Mouse (Mus musculus): Measurements from ENCODE around the gene Nrarp. TPM values are rescaled to one million over a fixed set of nuclear protein-coding genes. Genes with fewer than 3 reads are reported as not detected.

The Nrarp gene
- polyA plus RNA-seq, 1 experiment from 2014 or later = 16.8 TPM

Other genes with a start within 250 kb of the Nrarp start
- gene Arrdc1, start 245.5 kb upstream of the Nrarp start, polyA plus RNA-seq (2015; fragmentation: Nextera tagmentation; extraction: Ambion mirVana) = 43.9 and 46.8 TPM in 2 replicates
- gene Zmynd19, start 231.0 kb upstream of the Nrarp start, polyA plus RNA-seq (2015; fragmentation: Nextera tagmentation; extraction: Ambion mirVana) = 21.3 and 26.2 TPM in 2 replicates
- 38.6 and 41.7 TPM in 2 replicates for gene Dph7, start 218.4 kb upstream of the Nrarp start, polyA plus RNA-seq (2015; fragmentation: Nextera tagmentation; extraction: Ambion mirVana)
- 167 and 179 TPM in 2 replicates for gene Mrpl41, start 205.7 kb upstream of the Nrarp start, polyA plus RNA-seq (2015; fragmentation: Nextera tagmentation; extraction: Ambion mirVana)
- 2.8 and 5.0 TPM in 2 replicates for gene Pnpla7, start 204.7 kb upstream of the Nrarp start, polyA plus RNA-seq (2015; fragmentation: Nextera tagmentation; extraction: Ambion mirVana)
- 149 and 173 TPM in 2 replicates for gene Nsmf, start 126.4 kb upstream of the Nrarp start, polyA plus RNA-seq (2015; fragmentation: Nextera tagmentation; extraction: Ambion mirVana)
- gene Entpd8, start 100.5 kb upstream of the Nrarp start, polyA plus RNA-seq (2015; fragmentation: Nextera tagmentation; extraction: Ambion mirVana) = 0.43 TPM in 1 of 2 replicates, not detected in the other
- 0.52 TPM in 1 of 2 replicates, not detected in the other for gene Noxa1, start 85.6 kb upstream of the Nrarp start, polyA plus RNA-seq (2015; fragmentation: Nextera tagmentation; extraction: Ambion mirVana)
- 1.6 and 5.9 TPM in 2 replicates for gene Tor4a, start 16.1 kb downstream of the Nrarp start, polyA plus RNA-seq (2015; fragmentation: Nextera tagmentation; extraction: Ambion mirVana)
- gene Nelfb, start 30.7 kb downstream of the Nrarp start, polyA plus RNA-seq (2015; fragmentation: Nextera tagmentation; extraction: Ambion mirVana) = 101 and 105 TPM in 2 replicates
- not detected in 2 replicates for gene Stpg3, start 33.9 kb downstream of the Nrarp start, polyA plus RNA-seq (2015; fragmentation: Nextera tagmentation; extraction: Ambion mirVana)
- gene Fam166a, start 38.0 kb downstream of the Nrarp start, polyA plus RNA-seq (2015; fragmentation: Nextera tagmentation; extraction: Ambion mirVana) = not detected in 2 replicates
- gene Tubb4b, start 43.9 kb downstream of the Nrarp start, polyA plus RNA-seq (2015; fragmentation: Nextera tagmentation; extraction: Ambion mirVana) = 462 and 502 TPM in 2 replicates
- gene Slc34a3, start 53.6 kb downstream of the Nrarp start, polyA plus RNA-seq (2015; fragmentation: Nextera tagmentation; extraction: Ambion mirVana) = not detected in 2 replicates
- gene Rnf224, start 56.0 kb downstream of the Nrarp start, polyA plus RNA-seq (2015; fragmentation: Nextera tagmentation; extraction: Ambion mirVana) = not detected in 2 replicates
- 158 and 190 TPM in 2 replicates for gene Rnf208, start 61.5 kb downstream of the Nrarp start, polyA plus RNA-seq (2015; fragmentation: Nextera tagmentation; extraction: Ambion mirVana)
- gene Cysrt1, start 61.7 kb downstream of the Nrarp start, polyA plus RNA-seq (2015; fragmentation: Nextera tagmentation; extraction: Ambion mirVana) = 0.36 and 0.47 TPM in 2 replicates
- gene AL732309.1, start 66.1 kb downstream of the Nrarp start, polyA plus RNA-seq (2015; fragmentation: Nextera tagmentation; extraction: Ambion mirVana) = 4.3 and 4.6 TPM in 2 replicates
- 17.5 and 17.7 TPM in 2 replicates for gene Tmem203, start 74.7 kb downstream of the Nrarp start, polyA plus RNA-seq (2015; fragmentation: Nextera tagmentation; extraction: Ambion mirVana)
- gene Tprn, start 81.9 kb downstream of the Nrarp start, polyA plus RNA-seq (2015; fragmentation: Nextera tagmentation; extraction: Ambion mirVana) = 14.8 and 16.3 TPM in 2 replicates
- 177 and 183 TPM in 2 replicates for gene Ssna1, start 91.7 kb downstream of the Nrarp start, polyA plus RNA-seq (2015; fragmentation: Nextera tagmentation; extraction: Ambion mirVana)
- gene Anapc2, start 91.7 kb downstream of the Nrarp start, polyA plus RNA-seq (2015; fragmentation: Nextera tagmentation; extraction: Ambion mirVana) = 125 and 129 TPM in 2 replicates
- not detected in 2 replicates for gene Tmem210, start 107.4 kb downstream of the Nrarp start, polyA plus RNA-seq (2015; fragmentation: Nextera tagmentation; extraction: Ambion mirVana)
- gene Lrrc26, start 109.2 kb downstream of the Nrarp start, polyA plus RNA-seq (2015; fragmentation: Nextera tagmentation; extraction: Ambion mirVana) = 0.22 and 0.26 TPM in 2 replicates
- 58.0 and 68.4 TPM in 2 replicates for gene Grin1, start 138.4 kb downstream of the Nrarp start, polyA plus RNA-seq (2015; fragmentation: Nextera tagmentation; extraction: Ambion mirVana)
- gene Man1b1, start 151.6 kb downstream of the Nrarp start, polyA plus RNA-seq (2015; fragmentation: Nextera tagmentation; extraction: Ambion mirVana) = 43.5 and 46.6 TPM in 2 replicates
- 24.2 and 27.3 TPM in 2 replicates for gene Dpp7, start 175.6 kb downstream of the Nrarp start, polyA plus RNA-seq (2015; fragmentation: Nextera tagmentation; extraction: Ambion mirVana)
- 8.5 and 14.0 TPM in 2 replicates for gene Uap1l1, start 184.9 kb downstream of the Nrarp start, polyA plus RNA-seq (2015; fragmentation: Nextera tagmentation; extraction: Ambion mirVana)
- 10.6 and 16.3 TPM in 2 replicates for gene Sapcd2, start 191.6 kb downstream of the Nrarp start, polyA plus RNA-seq (2015; fragmentation: Nextera tagmentation; extraction: Ambion mirVana)
- gene Entpd2, start 215.1 kb downstream of the Nrarp start, polyA plus RNA-seq (2015; fragmentation: Nextera tagmentation; extraction: Ambion mirVana) = 9.6 TPM in 2 replicates
- 398 and 483 TPM in 2 replicates for gene Npdc1, start 218.6 kb downstream of the Nrarp start, polyA plus RNA-seq (2015; fragmentation: Nextera tagmentation; extraction: Ambion mirVana)
- gene Fut7, start 242.5 kb downstream of the Nrarp start, polyA plus RNA-seq (2015; fragmentation: Nextera tagmentation; extraction: Ambion mirVana) = 0.13 and 0.38 TPM in 2 replicates
- 11.2 and 13.4 TPM in 2 replicates for gene Abca2, start 247.9 kb downstream of the Nrarp start, polyA plus RNA-seq (2015; fragmentation: Nextera tagmentation; extraction: Ambion mirVana)

All from neural tube, embryonic 15.5 days (tissue).